Comparison of ENCODE assay signal across 8 mouse cellular contexts in the genomic region with DNA sequence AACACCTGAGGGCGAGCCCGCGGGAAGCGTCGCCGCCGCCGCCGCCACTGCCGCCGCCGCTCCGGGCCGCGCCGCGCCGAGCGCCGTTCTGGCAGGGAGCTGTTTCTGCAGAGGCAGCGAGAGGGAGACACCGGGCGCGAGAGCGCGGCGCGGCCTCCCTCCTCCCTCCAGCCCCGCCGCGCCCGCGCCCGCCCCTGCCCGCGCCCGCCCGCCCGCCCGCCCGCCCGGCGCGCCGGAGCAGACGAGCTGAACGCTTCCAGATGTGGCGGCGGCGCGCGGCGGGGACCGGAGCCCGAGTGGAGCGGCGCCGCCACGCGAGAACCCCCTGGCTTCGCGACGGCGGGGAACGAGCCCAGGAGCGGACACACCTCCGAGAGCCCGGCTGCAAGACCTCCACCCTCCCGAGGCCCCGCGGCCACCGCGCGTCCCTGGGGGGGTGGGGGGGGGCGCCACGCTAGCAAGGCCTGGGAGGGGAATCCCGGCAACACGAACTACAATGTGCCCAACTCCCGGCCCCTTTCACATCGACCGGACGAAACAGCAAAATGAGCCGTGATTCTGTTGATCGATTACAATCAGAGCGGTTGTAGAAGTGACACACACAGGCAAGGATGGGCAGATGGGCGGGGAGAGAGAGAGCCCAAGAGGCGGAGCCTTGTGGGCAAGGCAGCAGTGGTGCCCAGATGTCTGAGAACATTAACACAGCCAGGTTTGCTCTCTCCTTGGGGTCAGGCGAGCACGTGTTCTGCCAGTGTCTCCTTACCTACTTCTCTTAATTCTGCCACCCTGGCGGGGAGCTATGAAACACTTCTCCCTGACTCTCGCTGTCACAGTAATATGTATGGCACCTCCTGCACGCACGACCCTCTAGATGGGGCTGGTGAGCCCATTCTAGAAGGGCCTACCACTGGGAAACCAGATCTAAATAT.
DNase-seq lines count a peak whose midpoint lies in the region; ATAC-seq and TF ChIP-seq lines count a peak whose summit lies in the region.

No protein-coding gene starts in this region.

- peak; percentile 59 to 77 for DNase-seq in adrenal gland, adult 18-20 months (ENCODE audit: low spot score in 2 of 2)
- DNase-seq in cerebellum, postnatal 36 days = peak; percentile 71 to 74
- peak; percentile 79 for DNase-seq in gastrocnemius, adult 2 months
- peak; percentile 74 to 76 for DNase-seq in layer of hippocampus, postnatal 36 days
- DNase-seq in lung, postnatal 10 days = peak; percentile 82
- DNase-seq in retina, embryonic 14.5 days (ENCODE audit: low spot score) = peak; percentile 84
- DNase-seq in yolk sac, embryonic 10.5 days (ENCODE audit: low spot score) = peak; percentile 64

- peak overlapping the region; percentile 77 for H3K27ac ChIP-seq in gastrocnemius, adult 2 months
- H3K27ac ChIP-seq in hindbrain, embryonic 15.5 days (replicated peaks) = peak overlapping the region; percentile 96

- peak; percentile 88 for ATAC-seq in hindbrain, embryonic 15.5 days (ENCODE audit: low FRiP score, low read depth)

- peaks cover 38% of the 10 kb centered on the region for H3K4me1 ChIP-seq in hindbrain, embryonic 15.5 days (replicated peaks)

- intact Hi-C loops in gastrocnemius, adult 2 months (cut with DNase I) = loop anchor here (10.0 kb wide), 2 partner anchors 94 to 236 kb away; no protein-coding TSS in a partner anchor

- peak overlapping the region; percentile 85 for H3K9ac ChIP-seq in hindbrain, embryonic 15.5 days

- peak overlapping the region; percentile 80 for H3K4me2 ChIP-seq in hindbrain, embryonic 15.5 days

- peak; percentile 58 for TF ChIP-seq CTCF in gastrocnemius, adult 2 months (IDR thresholded peaks at IDR 0.05)

- H3K9me3 ChIP-seq in hindbrain, embryonic 15.5 days = no peaks in the 10 kb centered on the region

- under 1% methylated on average over 64 of the region's 93 CpGs for WGBS in hindbrain, embryonic 15.5 days

- H3K27me3 ChIP-seq in hindbrain, embryonic 15.5 days = no peaks in the 10 kb centered on the region

- H3K4me3 ChIP-seq in gastrocnemius, adult 2 months = peak overlapping the region; percentile 80
- peak overlapping the region; percentile 86 for H3K4me3 ChIP-seq in hindbrain, embryonic 15.5 days

- no peaks in the 10 kb centered on the region for H3K36me3 ChIP-seq in hindbrain, embryonic 15.5 days

Comparison
In these comparisons a context has a peak if more than half of its experiments do, and no peak if none do; other contexts are left out.
1. Peak in every context shown above with its lines: DNase-seq, ATAC-seq, H3K4me3 ChIP-seq and H3K27ac ChIP-seq.